Mouse (Mus musculus) embryonic fibroblast, embryonic 13.5 days (primary cell): Measurements from ENCODE around the gene Ndufab1. TPM values are rescaled to one million over a fixed set of nuclear protein-coding genes. Genes with fewer than 3 reads are reported as not detected.
"Not testable (repeated sequence)": the region's sequence is repeated elsewhere in the genome, so short reads cannot be mapped to it uniquely, and the experiment has no call there.

Experiments
- H3K27ac ChIP-seq: 2 replicates; pipeline ENCODE4 v1.5.1; 2012; ENCODE audit warnings: low read length, control low read depth, inconsistent platforms; ENCODE audit not compliant: insufficient read depth
- H3K4me1 ChIP-seq: 2 replicates; pipeline ENCODE4 v1.6.1; 2011; ENCODE audit warnings: low read length; ENCODE audit not compliant: control insufficient read depth, insufficient read depth
- H3K4me3 ChIP-seq: 2 replicates; pipeline ENCODE4 v1.5.1; 2011; ENCODE audit warnings: mild to moderate bottlenecking, control low read depth, low read length; ENCODE audit not compliant: insufficient read depth
- CTCF ChIP-seq: IDR thresholded peaks from 2 replicates; pipeline ENCODE4 v1.5.1; 2011; ENCODE audit warnings: mild to moderate bottlenecking, control low read depth, low read length, moderate library complexity, borderline replicate concordance; ENCODE audit not compliant: insufficient read depth
- POLR2A ChIP-seq: IDR thresholded peaks from 2 replicates; pipeline ENCODE4 v1.6.1; 2011; ENCODE audit warnings: low read depth, mild to moderate bottlenecking, control low read depth, low read length, moderate library complexity
- polyA plus RNA-seq: library from polyadenylated mRNA; stranded (reverse); fragments of >200 nt; gene quantifications from 2 replicates; pipeline ENCODE4 v1.2.4, GENCODE M21; 2011; ENCODE audit warnings: low read depth; ENCODE audit not compliant: missing spikeins, insufficient read length

Ndufab1 gene
- polyA plus RNA-seq, 1 experiment = 149 TPM

DNA sequence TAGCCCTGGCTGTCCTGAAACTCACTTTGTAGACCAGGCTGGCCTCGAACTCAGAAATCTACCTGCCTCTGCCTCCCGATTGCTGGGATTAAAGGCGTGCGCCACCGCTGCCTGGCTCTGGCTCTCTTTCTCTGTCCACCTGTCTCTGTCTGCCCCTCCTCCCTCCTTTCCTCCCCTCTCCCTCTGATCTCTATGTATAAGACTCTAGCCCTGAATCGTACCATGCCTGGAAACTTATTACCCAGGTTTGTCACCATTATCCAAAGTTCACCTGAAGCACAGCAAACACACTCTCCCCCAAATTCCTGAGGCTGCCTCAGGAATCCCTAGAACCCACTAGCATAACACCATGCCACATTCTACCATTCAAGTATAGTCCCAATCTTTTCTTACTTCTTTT, 6.5 kb upstream of the Ndufab1 start:
- H3K4me3 ChIP-seq = no peak overlapping the region
- no peaks in the 10 kb centered on the region for H3K4me1 ChIP-seq
- no peak overlapping the region for H3K27ac ChIP-seq
- TF ChIP-seq CTCF (no peak), POLR2A (no peak)

DNA sequence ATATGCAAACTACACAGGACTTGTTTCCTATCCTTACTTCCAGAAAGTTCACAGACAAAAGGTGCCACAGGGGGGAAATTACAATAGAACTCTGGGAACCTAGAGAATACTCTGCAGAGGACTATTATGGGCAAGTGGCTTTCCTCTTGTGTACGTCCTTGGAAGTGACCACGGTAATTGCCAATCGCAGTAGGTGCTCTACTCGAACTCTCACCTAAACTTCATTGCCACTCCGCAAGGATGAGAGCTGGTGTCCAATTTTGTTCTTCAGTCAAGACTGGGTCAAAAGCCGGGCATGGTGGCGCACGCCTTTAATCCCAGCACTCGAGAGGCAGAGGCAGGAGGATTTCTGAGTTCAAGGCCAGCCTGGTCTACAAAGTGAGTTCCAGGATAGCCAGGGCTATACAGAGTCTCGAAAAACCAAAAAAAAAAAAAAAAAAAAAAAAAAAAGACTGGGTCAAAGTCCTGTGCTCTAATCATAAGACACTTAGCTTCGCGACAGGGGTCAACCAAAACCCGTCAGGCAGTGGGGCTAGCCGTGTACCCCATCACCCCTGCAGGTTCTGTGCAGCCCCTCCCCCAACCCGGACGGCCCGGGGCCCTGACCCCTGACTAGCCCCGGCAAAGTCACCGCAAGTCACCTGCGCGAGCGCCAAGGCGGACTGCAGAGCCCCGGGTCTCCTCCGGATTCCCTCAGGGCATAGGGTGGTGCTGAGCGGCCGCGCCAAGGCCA, 506 bp downstream of the Ndufab1 start:
- H3K4me1 ChIP-seq, H3K27ac ChIP-seq: not testable (repeated sequence)
- H3K4me3 ChIP-seq = peak overlapping the region; percentile 99

- TF ChIP-seq CTCF (peak; percentile 37; the same call in 1 of the 2 replicates), POLR2A (no peak)
- Histone ChIP-seq H3K4me1 (peaks cover 6% of the 10 kb centered on the region), H3K27ac (no peak overlapping the region), H3K4me3 (no peak overlapping the region)
These were observed 2.5 kb downstream of the Ndufab1 start for GRCm38 (mm10) chr7:122099222-122099621.

DNA sequence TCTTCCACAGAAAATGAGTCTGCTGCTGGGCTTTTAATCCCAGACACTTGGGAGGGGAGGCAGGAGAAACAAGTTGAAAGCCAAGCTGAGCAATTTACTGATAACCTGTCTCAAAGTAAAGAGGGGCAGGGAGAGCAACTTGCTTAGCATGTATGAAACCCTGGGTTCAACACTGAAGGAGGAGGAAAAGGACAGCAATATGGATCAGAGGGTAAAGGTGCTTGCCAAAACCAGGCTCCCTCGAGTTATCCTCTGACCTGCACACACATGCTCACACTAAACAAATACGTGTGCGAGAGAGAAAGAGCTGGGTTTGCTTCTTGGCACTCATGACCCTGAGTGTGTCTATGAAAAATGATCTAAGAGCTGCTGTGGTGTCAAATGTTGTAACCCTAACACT, 3.7 kb downstream of the Ndufab1 start:
- Histone ChIP-seq H3K27ac (no peak overlapping the region), H3K4me1 (peaks cover 6% of the 10 kb centered on the region), H3K4me3 (no peak overlapping the region)
- TF ChIP-seq CTCF (no peak), POLR2A (no peak)

DNA sequence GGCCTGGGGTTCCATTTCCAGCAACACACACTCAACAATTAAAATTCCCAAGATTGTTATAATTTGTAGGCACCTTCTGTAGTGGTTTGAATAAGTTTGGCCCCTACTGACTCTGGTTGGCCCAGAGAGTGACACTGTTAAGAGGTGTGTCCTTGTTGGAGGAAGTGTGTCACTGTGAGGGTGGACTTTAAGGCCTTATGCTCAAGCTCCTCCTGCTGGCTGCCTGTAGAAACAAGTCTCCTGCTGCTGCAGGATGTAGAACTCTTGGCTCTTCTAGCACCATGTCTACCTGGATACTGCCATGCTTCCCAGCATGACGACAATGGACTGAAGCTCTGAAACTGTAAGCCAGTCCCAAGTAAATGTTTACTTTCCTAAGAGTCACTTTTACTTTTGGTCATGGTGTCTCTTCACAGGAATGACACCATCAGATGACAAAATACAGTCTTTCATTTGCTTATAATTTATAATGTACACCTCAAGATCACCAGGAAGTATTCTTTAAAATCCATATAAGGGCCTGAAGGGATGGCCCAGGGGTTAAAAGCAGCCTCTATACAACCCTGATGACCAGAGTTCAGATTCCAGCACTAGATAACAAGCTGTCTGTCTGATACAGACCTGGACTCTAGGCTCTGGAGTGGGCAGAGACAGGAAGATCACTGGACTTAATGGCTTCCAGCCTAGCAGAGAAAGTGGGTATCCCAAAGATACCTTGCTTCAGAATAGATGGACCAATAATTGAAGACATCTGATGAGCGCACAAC, 6.9 kb downstream of the Ndufab1 start:
- H3K4me3 ChIP-seq = no peak overlapping the region
- H3K4me1 ChIP-seq = peaks cover 2% of the 10 kb centered on the region
- TF ChIP-seq POLR2A (no peak), CTCF (no peak)
- H3K27ac ChIP-seq = no peak overlapping the region

DNA sequence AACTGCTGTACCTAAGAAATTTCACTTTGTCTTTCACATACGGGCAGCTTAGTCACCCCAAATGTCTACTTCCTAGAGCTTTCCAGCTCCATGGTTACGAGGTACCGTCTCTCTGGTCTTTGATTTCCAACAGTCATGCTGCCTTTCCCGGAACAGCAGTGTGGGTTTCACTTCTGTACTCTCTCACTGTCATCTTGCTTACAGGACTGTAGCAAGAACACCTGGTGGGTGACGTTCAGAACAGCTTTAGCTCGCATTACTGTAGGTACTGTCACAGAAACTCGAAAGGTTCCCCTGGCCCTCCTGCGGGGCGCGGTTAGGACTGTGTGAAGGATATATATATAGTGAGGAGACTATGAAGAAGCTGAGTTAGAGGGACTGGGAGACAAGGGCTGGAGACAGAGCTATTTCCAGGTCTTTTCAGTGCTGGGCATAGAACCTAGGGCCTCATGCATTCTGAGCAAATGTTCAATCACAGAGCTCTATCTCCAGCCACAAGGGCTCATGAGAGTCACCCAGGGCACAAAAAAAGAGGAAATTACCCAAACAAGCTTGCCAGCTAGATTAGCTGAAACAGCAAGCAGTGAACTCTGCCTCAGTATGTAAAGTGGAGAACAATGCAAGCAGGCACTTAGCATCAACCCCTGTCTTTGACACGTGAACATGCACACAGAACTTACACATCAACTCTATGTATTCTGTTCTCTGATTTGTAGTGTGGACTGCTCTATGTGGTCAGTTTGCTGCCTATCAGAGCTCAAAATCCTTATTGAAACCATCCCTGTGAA, 14.3 kb downstream of the Ndufab1 start:
- TF ChIP-seq POLR2A = no peak
- no peak for TF ChIP-seq CTCF
- Histone ChIP-seq H3K4me1 (no peaks in the 10 kb centered on the region), H3K4me3 (no peak overlapping the region), H3K27ac (no peak overlapping the region)

DNA sequence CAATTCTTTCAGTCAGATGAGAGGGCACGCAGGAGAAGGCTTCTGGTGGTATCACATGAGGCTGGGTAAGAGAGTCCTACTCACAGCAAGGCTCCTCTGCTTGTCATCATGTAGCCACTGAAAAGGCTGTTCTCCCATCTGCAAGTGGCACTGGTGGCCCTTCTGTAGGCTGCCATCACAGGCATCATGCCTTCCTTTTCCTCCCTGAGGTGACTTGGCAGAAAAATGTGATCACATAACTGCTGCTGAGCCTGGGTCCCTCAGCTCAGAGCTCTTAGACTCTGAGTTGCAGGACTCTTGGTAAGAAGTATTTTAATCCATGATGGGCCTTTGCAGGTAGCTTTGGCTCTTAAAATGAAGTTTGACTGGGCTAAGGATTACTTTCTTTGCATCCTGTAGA, 20.6 kb downstream of the Ndufab1 start:
- Histone ChIP-seq H3K4me1 (no peaks in the 10 kb centered on the region), H3K4me3 (no peak overlapping the region), H3K27ac (no peak overlapping the region)
- no peak for TF ChIP-seq POLR2A
- no peak for TF ChIP-seq CTCF

DNA sequence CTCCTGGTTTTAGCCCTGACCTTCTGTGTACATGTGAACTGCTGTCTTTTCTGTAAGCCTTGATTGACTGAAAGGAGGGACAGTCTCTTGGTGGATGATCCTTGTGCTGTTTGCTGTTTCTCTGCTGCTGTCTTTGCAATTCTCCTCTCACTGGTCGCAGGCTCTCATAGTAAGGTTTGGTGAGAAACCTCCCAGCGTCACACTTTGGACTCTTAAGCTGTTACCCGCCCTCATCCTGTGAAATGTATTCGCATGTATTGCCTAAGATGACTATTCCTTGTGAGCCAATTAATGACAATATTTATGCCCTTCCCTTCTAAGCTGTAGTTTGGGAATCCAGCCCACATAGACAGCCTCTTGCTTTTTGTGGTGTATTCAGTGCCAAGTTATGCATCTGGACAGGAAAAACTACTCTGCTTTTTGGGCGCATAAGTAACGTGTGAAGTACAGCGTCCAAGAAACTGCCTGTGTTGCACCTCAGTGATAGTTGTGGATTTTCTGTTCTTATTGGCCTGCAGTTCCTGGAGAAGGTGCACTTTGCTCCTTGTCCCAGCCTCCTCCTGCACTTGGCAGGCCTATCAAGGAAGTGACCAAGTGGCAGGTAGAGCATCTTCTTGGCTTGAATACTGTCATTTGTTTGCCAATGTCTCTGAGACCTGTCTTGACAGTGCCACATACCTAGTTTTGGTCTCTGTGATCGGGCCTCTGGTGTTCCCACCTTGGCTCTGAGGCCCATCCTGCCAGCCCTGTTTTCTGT, 21.7 kb downstream of the Ndufab1 start:
- H3K4me1 ChIP-seq = no peaks in the 10 kb centered on the region
- no peak overlapping the region for H3K27ac ChIP-seq
- no peak overlapping the region for H3K4me3 ChIP-seq
- TF ChIP-seq CTCF (no peak), POLR2A (no peak)

- TF ChIP-seq POLR2A = no peak
- no peak for TF ChIP-seq CTCF
- no peaks in the 10 kb centered on the region; the same call in 1 of the 2 replicates for H3K4me1 ChIP-seq
These were observed 27.3 kb downstream of the Ndufab1 start for GRCm38 (mm10) chr7:122074374-122074773.

More at GRCm38 (mm10) chr7:122074374-122074773, 27.3 kb downstream of the Ndufab1 start:
- H3K4me3 ChIP-seq = no peak overlapping the region
- no peak overlapping the region for H3K27ac ChIP-seq
